Mouse (Mus musculus): ENCODE results near the gene Ankrd13b. TPM values are rescaled to one million over a fixed set of nuclear protein-coding genes. Genes with fewer than 3 reads are reported as not detected.
A peak's percentile ranks its signal among the peaks of the same experiment; 100 is the strongest.
"Not testable (repeated sequence)": the region's sequence is repeated elsewhere in the genome, so short reads cannot be mapped to it uniquely, and the experiment has no call there.

Gene Ankrd13b
- total RNA-seq (2021): 100 to 1,000 TPM; 149 to 153 TPM
- long read RNA-seq, transcript Ankrd13b-201 (15 exons, 3,105 nt): major isoform, 11 of 78 reads
- long read RNA-seq, partial matches to known transcripts: 30 of 78 reads
- long read RNA-seq, other reads (novel, unspliced or antisense): 36 of 78 reads

DNA sequence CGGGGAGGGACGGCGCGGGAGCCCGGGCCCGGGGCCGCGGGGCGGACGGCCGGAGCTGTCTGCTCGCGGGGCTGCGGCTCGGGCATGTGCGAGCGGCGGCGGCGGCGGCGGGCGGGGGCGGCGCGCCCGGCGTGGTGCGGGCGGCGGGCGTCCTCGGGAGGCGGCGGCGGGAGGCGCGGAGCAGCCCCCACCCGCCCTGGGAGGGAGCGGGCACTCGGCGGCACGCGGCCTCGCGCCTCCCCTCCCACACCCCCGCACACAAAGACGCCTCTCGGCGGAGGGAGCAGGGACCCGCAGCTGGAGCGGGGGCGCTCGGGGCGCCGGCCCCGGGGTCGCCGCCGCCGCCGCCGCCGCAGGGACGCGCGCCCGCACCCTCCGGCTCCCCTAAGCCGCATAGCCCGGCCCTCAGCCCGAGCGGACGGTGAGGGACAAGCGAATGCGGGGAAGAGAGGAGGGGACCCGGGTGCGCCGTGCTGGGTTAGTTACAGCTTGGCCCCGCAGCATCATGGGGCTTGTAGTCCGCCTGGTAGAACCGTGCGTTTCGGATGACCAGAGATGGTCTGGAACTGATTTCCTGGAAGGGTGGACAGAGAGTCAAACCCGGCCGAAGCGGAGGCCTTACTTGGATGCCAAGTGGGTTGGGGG is at the start of gene Ankrd13b:
Gene Ankrd13b, minus strand, starts transcription at position 88 of the 645 bp plus-strand sequence.
- DNase-seq (ENCODE audit: low spot score in 2 of 2): peak; percentile 78 to 84

- no peak for DNase-seq (ENCODE audit: low spot score in 2 of 2)
Observed at GRCm38 (mm10) chr11:77532202-77532846, 42.8 kb upstream of the Ankrd13b start.

DNA sequence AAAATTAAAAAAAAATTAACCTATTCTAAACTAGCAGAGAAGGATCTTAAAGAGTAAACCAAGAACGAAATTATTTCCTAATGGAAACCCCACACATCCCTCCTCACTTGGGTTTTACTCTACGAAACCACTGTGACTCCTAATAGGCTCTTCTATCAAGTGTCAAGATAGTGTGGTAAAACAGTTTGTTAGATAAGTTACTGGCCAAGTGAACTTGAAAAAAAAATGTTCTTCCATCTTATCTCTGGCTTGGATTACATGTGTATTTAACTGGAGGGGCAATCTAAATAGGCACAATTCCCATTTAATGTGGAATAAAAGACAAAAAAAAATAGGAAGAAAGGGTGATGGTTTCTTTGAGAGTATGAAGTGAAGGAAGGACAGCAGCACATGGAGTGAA is 41.4 kb upstream of the Ankrd13b start:
- no peak for DNase-seq (ENCODE audit: low spot score in 2 of 2)

DNA sequence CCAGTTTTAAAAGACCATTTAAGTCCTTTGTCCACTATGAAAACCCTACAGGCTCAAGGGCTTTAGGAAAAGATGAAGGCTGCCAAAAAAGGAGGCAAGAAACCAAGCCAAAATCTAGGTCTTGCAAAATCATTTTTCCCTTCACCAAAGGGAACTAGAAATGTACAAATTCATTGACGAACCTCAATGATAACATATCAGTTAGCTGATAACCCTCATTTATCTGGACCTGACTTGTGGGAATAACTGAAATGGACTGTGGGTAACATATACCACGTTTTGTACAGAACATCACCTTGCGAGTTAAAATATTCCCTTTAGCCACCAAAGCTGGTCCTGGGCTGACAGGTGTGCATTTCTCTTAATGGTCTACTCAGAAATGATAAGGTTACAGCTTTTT is 40.2 kb upstream of the Ankrd13b start:
- DNase-seq (ENCODE audit: low spot score in 2 of 2): no peak

GRCm38 (mm10) chr11:77528420-77528819 is 38.9 kb upstream of the Ankrd13b start:
- DNase-seq (ENCODE audit: low spot score in 2 of 2): not testable (repeated sequence)

- DNase-seq (ENCODE audit: low spot score in 2 of 2): no peak
Observed at GRCm38 (mm10) chr11:77525804-77526486, 36.5 kb upstream of the Ankrd13b start.

GRCm38 (mm10) chr11:77520601-77521529 is 31.4 kb upstream of the Ankrd13b start:
- DNase-seq (ENCODE audit: low spot score in 2 of 2): no peak

DNA sequence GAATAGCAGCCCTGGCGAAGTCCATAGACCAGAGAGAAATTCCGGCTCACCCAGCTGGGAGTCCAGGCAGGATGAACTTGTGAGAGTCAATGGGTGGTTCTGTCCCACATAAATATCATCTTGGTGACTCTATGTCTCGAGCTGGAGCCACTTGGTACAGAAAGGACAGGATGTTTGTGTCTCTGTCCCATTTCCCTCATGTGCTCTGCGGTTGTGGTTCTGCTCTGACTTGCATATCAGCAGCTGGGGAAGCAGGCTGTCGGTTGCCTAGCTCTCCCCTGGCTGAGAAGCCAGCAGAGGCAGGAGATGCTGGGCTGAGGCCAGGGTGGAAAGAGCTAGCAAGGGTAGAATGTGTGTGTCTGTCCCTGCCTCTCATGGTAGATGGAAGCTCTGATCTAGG is 29.6 kb upstream of the Ankrd13b start, which contains the start of gene Gm10392:
Gene Gm10392, minus strand, starts transcription at position 156 of the 400 bp plus-strand sequence.
- no peak for DNase-seq (ENCODE audit: low spot score in 2 of 2)

DNA sequence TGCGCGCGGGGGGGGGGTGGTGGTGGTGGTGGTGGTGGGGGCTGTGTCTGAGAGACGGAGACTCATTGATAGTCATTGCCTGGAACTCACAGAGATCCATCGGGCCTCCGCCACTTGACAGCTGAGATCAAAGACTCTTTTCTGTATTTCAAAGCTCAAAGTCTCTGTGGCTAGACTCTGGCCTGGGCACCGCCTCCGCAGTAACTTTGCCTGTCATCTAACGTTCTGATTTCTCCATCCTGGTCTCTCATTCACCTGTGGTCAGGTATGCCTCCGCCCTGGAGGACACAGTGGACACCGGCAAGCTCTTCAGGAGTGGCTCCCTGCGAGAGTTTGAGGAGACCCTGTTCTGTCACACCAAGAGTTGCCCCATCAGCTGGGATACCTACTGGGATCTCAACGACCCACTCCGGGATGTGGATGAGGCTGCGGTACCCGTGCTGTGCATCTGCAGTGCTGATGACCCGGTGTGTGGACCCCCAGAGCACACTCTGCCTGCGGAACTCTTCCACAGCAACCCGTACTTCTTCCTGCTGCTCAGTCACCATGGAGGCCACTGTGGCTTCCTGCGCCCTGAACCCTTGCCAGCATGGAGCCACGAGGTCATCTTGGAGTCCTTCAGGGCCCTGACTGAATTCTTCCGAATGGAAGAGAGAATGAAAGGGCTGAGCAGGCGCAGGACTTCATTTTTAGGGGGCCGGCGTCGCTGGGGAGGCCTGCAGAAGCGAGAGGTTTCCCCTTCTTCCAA is 28.7 kb upstream of the Ankrd13b start:
- no peak for DNase-seq (ENCODE audit: low spot score in 2 of 2)

- DNase-seq (ENCODE audit: low spot score in 2 of 2): no peak
Observed at GRCm38 (mm10) chr11:77516553-77517425, 27.3 kb upstream of the Ankrd13b start.

DNA sequence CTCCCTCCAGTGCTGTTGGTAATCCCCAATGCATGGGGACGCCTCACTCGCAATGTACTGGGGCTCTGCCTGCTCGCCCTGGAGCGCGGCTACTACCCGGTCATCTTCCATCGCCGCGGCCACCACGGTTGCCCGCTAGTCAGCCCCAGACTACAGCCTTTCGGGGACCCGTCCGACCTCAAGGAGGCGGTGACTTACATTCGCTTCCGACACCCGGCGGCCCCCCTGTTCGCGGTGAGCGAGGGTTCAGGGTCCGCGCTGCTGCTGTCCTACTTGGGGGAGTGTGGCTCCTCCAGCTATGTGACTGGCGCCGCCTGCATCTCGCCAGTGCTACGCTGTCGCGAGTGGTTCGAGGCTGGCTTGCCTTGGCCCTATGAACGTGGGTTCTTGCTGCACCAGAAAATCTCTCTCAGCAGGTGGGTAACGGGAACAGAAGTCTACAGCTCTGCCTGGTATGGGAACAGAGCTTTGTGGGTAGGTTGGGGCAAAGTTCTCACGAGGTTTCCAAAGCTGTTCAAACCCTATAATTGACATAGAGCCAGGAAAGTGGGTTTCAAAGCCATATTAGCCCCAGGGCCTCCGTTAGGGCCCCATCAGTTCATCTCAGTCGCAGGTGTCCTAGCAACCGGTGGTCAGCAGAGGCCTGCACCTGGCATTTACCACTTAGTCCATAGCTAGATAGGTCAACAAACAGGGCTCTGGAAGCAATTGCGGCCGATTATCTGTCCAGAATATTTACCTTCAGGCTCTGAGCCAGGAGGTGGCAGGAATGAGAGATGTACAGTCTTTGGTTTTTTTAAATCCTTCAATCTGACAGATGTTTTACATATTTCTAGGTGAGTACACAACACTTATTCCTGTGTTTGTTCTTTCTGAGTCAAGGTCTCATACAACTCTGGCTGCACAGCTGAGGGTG is 26.4 kb upstream of the Ankrd13b start, which contains the start of gene Trp53i13:
Gene Trp53i13, minus strand, starts transcription at position 344 of the 916 bp plus-strand sequence.
- DNase-seq (ENCODE audit: low spot score in 2 of 2): no peak

DNA sequence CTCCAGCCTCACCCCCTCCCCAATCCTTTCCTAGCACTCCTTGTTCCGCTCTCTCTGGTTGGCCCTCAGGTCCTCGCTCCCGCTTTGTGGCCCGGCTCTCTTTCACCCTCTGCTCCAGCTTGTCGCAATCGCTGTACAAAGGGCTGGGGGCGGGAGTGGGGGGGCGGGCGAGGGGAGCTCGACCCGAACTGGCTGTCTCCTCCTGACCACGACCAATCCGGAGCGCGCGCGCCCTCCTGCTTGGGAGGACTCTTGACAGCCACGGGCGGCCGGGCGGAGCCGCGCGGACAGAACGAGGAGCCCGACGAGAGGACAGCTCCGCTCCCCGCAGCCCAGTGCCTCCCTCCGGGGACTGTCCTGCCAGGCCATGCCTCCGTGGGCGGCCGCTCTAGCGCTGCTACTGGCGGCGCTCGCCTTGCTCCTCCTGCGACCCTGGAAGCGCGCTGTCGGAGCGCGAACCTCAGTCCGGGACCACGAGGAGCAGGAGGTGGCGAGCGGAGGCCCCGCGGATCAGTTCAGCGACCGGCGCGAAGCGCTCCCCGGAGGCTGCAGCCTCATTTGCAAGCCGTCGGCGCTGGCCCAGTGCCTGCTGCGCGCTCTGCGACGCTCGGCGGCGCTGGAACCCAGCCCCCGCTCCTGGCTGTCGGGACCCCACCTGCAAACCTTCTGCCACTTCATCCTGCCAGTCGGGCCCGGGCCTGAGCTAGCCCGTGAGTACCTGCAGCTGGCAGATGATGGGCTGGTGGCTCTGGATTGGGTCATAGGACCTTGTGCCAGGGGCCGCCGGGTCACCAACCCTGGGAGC is 25.6 kb upstream of the Ankrd13b start, which contains the start of gene Abhd15:
Gene Abhd15, plus strand, starts transcription at position 290 of the 805 bp plus-strand sequence.
- DNase-seq (ENCODE audit: low spot score in 2 of 2): peak in 1 of 2 experiments; percentile 75

DNA sequence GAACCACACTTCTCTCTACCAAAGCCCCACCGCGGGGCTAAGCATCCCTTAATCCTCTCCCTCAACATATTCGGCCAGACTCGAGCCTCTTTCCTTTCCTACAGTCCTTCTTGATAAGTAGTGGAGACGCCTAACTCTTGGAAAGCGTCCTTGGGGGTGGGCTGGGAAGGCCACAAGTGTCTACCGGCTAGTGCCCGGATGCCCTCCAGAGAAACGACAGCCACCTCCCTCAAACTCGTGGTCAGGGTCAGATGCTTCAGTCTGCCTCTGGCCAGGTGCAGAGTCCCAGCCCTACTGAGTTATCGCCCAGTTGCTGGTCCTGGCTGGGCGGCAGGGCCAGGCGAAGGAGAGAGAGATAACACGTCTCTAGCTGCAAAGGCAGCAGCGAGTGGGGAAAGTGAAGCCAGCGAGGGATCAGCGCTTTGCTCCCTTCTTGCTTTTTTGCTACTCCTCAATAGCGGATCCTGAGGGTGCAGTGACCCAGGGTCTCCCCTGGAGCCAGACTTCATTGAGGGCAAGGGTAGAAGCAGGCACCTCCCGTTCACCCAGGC is 24.9 kb upstream of the Ankrd13b start:
- DNase-seq (ENCODE audit: low spot score in 2 of 2): no peak

DNA sequence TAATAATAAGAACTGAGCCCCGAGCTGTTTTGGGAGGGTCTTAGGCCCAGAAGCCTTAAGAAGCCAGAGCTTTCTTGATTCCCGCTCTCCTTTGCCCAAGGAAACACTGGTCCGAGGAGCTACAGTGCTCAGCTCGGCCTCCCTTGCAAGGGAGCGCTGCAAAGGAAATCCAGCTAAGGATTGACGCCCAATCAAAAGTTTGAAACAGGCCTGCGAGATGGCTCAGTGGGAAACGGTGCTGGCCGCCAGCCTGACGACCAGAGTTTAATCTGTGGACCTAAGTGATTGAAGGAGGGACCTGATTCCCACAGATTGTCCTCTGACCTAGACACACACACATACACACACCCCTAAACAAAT is 24.3 kb upstream of the Ankrd13b start:
- DNase-seq (ENCODE audit: low spot score in 2 of 2): no peak

- DNase-seq (ENCODE audit: low spot score in 2 of 2): peak in 1 of 2 experiments; percentile 81
Observed at GRCm38 (mm10) chr11:77512891-77513810, 23.7 kb upstream of the Ankrd13b start.

- no peak for DNase-seq (ENCODE audit: low spot score in 2 of 2)
Observed at GRCm38 (mm10) chr11:77511336-77511735, 21.9 kb upstream of the Ankrd13b start.
